Mouse (Mus musculus): Measurements from ENCODE around the gene Ntrk2.

The Ntrk2 gene

DNA sequence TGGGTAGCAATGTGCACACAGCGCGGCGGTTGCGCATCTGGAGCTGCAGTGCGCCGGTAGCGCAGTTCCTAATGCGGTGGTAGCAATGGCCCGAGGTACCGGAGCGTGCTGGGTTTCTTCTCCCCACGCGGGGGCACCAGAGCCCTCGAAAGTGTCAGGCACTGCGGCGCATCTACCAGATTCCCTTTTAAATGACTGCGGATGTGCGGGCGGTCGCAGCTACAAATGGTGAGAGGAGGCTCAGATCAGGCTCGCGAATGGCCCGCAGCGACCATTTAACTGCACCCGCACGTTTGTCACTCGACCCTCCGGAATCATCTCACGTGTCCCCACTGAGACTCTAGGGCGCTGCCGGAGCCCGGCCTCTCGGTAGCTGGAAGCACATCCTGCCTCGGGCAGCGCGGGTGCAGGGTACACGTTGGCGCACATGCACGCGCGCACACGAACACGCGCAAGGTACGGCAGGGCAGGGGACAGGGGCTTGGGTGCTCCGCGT is at the start of gene Ntrk2:
Ntrk2 (plus strand) TSS at position 173 of the 496 bp plus-strand sequence.
- peak; percentile 92 for DNase-seq (ENCODE audit: low read depth, low spot score)

DNA sequence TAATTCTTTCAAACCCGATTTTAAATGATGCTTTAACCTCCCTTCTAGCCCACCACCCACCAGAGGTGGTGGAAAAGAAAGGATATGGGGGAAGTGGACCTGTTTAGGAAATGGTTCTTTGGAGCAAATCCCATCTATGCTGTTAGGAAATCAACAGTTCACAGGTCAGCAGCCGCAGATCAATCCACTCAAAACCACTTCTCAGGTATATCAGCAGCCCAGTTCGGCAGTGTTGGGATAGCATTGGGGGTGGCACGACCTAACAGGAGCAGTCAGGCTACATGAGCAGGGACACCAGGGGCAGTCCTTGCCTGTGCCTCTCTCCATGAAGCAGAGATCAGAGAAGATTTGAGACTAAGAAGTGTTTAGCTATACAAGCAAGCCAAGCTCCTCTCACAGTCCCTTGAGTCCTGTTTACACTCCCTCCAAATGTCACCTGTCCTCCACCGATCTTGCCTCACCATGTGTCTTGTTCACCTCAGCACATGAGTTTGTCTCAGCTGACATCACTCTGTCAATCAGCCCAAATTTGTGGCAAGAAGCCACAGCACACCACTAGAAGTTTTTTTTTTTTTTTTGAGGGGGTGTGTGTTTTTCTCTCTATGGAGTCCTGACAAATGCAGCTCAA is 45.3 kb upstream of the Ntrk2 start:
- DNase-seq (ENCODE audit: low read depth, low spot score): no peak

DNA sequence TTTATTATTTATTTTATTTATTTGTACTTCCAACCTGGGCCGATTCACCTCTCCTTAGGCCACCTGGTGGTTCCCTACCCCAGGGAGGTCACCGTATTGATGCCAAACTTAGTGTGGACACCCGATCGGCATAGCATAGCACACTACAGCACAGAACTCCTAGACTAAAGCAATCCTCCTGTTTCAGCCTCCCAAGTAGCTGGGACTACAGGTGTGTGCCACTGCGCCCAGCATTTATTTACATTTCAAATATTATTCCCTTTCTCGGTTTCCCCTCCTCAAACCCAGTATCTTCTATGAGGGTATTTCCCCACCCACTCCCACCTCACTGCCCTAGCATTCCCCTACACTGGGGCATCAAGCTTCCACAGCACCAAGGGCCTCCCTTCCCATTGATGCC is 38.1 kb upstream of the Ntrk2 start:
- no peak for DNase-seq (ENCODE audit: low read depth, low spot score)

DNA sequence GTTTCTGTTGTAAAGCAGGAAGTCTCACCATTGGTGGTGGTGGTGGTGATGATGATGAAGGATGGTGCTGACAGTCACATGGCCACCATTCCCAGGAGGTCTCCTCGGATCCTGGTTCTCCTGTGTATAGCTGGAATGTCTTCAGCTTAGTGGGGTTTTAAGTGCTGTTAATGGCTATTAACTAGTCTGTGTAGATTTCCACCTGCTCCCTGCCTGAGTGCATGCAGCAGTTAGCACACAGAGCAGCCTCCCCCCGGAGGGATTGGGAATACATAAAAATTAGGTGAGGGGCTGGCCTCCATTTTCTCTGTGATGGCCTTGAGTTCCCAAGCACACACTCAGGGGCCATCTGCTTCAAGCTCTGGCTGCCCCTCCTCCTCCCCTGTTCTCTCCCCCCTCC is 36.9 kb upstream of the Ntrk2 start:
- no peak for DNase-seq (ENCODE audit: low read depth, low spot score)

DNA sequence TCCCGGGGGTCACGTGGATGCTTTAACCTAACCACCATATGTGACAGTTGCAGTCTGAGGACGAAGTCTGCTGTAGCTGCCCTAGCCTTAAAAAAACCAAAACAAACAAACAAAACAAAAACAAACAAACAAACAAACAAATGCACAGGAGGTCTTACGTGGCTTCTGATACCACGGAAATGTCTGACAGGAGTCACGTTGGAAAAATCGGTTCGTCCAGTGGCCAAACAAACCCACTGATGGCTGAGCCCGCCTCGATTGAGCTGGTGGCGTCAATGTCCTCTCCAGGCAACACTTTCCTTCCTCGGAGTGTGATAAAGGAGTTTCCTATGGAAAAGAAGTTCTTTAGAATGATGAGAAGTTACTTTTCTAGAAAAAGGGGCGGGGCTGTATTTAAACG is 27.1 kb upstream of the Ntrk2 start:
- DNase-seq (ENCODE audit: low read depth, low spot score): no peak

DNA sequence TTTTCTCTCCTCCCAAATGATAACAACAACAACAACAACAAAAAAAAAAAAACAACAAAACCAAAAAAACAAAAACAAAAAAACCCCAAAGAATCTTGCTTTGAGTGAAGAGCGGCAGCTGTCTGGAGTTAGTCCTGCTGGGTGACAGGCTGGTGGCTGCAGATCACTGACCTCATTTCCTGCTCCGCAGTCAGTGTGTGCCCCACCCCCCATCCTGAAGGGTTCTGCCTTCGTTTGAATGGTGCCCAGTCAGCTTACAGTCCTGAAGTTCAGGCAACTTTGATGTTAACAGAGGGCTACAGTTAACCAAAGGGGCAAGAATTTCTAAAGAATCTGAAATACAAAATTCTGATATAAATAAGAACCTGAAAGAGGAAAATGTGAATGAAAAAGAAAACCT is 19.9 kb upstream of the Ntrk2 start:
- no peak for DNase-seq (ENCODE audit: low read depth, low spot score)

DNA sequence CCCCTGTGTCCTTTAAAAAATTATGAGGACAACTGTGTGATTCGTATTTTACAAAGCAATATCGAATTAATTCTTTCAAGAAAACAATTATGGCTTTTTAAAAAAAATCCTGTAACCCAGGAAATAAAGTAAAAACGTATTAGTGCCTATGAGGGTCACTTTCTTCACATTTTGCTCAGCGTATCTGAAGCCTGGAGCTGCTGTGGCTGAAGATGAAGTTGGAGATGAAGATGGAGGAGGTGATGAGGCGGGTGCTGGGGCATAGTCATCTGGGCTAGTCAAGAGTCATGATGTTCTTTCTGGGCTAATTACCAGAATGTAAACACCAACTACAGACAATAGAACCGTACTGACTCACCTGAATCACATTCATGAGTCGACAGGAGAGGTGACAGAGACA is 15.6 kb upstream of the Ntrk2 start:
- no peak for DNase-seq (ENCODE audit: low read depth, low spot score)

DNA sequence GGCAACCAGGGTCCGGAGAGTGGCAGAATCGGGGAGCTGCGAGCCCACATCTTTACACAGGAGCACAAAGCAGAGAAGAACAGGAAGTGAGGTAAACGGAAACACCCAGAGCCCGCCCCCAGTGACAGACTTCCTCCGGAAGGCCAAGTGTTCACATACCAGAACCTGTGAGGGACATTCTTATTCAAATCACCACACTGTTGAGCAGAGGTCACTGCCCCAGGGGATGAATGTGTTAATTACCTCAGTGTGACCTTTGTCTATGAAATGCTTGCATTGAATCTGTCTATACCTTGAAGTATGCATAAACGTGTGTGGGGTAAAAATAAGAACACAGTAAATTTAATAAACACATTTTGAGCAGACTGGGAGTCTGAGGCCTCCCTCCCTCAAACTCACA is 9.0 kb upstream of the Ntrk2 start:
- DNase-seq (ENCODE audit: low read depth, low spot score): peak; percentile 81

DNA sequence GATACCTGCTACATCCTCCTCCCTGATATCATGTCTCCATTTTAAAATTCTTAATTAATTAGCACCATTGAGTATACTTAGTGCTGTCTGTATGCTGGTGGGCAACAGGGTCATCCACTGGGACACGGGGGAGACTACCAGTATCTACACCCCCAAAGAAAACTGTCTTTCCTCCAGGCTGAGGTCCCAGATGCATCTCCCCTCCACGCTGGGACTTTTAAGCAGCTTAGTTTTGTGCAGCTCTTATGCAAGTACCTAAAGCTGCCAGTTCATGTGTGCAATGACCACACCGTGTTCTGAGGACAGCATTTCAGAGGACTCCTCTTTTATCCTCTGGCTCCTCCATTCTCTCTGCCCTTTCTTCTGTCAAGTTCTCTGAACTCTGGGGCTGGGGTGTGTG is 5.1 kb upstream of the Ntrk2 start:
- DNase-seq (ENCODE audit: low read depth, low spot score): no peak

DNA sequence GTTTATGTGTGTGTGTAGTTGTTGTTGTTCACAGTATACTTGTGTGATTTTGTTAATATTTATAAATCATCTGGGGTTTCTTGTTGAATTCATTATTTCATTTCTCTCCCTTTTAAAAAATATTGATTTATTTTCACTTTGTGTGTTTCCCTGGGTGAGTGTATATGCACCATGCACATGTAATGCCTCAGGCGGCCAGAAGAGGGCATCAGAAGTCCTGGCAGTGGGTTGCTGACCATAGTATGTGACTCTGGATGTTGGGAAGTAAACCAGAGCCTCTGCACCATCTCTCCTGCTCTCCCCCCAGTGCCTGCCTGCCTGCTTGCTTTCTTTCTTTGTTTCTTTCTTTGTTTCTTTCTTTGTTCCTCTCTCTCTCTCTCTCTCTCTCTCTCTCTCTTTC is 2.5 kb upstream of the Ntrk2 start:
- peak; percentile 55 for DNase-seq (ENCODE audit: low read depth, low spot score)

DNA sequence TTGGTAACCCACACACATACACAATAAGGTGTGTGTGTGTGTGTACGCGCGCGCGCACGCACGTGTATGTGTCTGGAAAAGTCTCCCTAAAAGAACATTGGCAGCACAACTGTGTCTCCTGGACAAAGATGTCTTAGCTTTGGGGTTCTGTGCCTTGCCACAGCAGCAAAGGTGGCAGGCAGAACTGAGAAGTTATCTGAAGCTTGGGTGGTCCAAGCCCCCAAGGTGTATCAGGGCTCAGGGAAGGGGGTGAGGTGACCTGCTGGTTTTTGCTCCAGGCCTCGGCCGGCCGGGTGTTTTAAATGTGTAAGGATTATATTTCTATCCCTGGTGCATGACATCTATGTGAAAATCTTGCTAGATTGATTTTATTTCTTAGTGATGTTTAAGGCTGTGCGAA is 536 bp upstream of the Ntrk2 start:
- no peak for DNase-seq (ENCODE audit: low read depth, low spot score)

DNA sequence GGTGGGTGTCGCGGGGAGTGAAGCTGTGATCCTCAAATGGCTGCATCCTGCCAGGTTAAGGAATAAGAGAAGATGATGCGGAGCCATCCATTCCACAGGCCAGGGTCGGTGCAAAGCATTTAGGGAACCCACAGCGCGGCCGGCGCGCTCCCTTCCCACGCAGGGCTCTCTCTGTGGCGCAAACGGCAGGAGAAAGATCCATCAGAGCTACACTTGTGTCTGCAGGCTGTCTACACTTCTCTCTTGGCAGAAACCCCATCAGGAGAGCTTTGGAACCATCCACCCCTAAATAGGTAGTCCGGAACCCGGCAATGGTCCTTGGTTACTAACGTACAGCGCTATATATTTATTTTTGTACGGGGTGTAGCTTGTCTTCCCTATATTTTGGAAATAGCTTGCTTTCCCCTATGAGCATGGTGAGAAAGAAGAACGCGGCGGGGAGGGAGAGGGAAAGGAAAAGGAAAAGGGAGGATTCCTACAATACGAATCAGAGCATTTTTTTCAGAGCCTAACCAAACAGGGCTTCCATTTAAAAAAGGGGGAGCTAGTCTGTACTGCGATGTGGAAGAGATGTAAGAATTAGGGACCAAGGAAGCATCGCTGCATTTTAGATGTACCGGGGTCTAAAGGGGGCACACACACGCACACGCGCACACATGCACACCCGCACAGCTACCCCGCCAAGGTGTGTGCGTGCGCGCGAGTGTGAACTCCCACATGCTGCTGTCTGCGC is 693 bp downstream of the Ntrk2 start:
- DNase-seq (ENCODE audit: low read depth, low spot score): no peak

DNA sequence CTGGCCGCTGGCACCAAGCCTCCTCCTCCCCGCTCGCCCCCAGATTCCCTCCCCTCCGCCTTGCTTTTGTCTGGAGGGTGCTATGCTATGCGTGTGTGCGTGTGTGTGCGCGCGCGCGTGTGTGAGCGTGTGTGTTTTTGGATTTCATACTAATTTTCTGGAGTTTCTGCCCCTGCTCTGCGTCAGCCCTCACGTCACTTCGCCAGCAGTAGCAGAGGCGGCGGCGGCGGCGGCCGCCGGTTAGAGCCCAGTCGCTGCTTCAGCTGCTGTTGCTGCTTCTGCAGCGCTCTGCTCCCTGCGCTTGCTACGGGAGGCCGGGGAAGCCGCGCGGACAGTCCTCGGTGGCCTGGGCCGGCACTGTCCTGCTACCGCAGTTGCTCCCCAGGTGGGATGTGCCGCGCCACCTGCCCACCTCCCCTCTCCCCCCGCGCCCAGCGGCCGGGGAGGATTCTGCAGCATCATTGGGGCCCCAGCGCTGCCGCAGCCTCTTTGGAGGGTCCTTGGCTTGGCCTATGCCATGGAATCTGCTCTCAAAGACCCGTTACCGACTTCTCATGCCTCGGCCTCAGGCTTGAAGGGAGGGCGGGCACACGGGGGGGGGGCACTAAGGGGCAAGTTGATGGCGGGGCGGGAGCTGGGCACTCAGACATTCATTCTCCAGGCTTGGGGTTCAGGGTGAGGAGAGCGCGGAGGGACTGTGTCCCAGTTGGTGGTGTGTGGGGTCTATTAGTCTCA is 1.4 kb downstream of the Ntrk2 start:
- DNase-seq (ENCODE audit: low read depth, low spot score): no peak

DNA sequence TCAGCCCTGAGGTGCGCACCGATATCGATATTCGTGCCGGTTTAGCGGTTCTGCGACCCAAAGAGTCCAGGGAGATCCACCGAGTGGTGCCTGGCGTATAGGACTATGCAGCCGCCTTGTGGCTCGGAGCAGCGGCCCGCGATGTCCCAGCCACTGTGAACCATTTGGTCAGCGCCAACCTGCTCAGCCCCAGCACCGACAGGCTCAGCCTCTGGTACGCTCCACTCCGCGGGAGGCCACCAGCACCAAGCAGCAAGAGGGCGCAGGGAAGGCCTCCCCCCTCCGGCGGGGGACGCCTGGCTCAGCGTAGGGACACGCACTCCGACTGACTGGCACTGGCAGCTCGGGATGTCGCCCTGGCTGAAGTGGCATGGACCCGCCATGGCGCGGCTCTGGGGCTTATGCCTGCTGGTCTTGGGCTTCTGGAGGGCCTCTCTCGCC is 2.0 kb downstream of the Ntrk2 start:
- DNase-seq (ENCODE audit: low read depth, low spot score): no peak

DNA sequence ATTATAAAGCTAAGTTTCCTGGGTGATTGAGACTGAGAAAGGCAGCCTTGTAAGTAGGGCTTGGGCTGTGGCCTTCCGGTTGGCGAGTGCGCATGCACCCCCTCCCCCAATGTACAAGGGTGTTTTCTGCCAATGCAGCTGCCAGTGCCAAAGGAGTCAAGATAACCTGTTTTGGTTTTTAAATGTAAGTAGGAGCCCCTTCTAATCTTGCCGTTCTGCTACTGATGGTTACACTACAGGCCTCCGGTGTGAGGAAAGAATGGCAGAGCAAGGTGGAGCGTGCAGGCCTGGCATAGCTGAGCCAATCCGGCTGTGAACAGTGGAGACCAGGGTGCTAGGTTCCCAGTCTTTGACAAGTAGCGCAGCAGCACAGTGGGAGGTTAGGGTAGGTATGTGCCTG is 3.6 kb downstream of the Ntrk2 start:
- no peak for DNase-seq (ENCODE audit: low read depth, low spot score)

DNA sequence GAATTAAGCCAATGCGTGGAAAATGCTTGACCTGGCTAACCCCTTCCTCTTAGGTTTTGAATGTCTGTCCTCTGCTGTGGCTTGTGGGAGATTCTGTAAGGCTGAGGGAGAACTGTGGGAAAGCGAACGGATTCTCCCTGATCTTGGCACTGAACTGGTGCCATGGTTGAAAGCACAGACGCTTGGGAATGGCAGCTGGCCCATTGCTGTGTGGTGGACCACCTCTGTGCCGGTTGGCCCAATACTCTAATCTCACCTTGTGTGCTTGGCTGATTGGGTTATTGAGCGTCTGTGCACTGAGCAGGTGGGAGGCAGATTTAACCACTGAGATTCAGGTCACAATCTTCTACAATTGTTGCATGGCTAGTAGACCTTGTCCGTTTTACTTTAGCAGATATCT is 18.4 kb downstream of the Ntrk2 start:
- no peak for DNase-seq (ENCODE audit: low read depth, low spot score)

DNA sequence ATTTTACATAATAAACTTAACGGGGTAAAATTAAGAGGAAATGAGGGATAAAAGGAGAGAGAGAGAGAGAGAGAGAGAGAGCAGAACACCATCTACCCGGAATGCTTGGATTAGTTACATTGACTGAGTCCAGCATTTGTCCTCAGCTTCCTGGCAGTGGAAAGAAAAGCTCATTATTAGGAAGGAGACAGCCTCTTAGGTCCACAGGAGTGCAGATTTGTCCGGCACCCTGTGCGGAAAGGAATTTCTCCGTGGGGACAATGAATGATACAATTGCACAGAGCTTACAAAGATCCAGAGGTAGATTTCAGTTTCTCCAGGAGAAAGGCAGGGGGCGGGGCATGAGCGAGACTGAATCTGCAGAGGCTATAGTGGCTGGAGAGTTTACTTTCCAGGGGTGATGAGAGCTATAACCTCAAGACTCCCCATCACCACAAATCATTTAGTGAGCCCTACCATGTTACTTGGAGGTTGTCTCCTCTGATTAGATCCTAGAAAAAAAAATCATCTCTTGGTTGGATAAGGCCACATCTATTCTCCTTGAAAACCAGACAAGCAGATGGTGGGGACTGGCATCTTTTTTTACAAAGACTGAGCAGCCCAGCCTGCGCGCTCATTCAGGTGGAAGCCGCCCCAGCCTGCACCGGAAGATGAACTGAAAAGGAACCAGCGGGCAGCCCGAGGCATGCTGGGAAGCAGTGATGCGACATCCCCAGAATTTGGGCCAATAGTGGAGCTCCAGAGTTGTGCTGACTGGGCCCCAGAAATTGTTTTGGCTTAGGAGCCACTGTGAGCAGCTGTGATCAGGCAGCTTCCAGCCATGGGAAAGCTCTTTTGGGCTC is 20.2 kb downstream of the Ntrk2 start:
- no peak for DNase-seq (ENCODE audit: low read depth, low spot score)

DNA sequence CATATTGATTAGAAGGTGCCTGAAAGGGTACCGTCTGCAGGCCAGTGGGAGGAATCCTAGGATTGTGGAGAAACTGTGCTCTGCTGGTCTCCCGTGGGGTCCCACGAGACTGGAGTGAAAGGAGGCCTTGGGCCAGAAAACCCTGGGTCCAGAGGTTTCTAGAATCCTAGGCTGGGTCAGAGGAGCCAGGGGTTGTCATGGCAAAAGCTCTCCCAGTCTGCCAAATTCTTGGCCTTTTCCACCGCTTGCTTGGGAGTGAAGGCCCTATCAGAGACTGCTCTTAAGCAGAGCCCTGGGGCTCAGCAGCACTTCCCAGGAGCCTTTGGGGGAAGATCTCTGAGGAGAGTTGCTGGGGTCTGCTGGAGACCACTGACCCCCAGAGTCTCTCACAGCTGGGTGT is 25.6 kb downstream of the Ntrk2 start:
- DNase-seq (ENCODE audit: low read depth, low spot score): no peak

DNA sequence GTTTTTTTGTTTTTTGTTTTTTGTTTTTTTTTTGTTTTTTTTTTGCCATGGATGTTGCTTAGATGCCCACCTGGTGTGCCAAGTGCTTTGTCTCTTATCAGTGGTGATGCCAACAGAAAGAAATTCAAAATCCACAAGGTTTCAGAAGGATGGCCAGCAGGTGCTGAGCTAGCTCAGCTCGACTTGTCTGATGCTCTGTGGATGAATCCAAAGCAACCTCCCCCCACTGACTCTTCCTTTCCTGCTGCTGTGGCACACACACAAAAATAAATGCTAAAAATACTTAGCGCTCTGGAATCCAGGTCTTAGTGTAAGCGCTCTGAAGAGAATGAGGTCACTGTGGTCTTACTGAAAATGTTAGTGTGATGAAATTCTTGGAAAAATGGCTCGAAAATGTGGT is 28.4 kb downstream of the Ntrk2 start:
- DNase-seq (ENCODE audit: low read depth, low spot score): no peak

DNA sequence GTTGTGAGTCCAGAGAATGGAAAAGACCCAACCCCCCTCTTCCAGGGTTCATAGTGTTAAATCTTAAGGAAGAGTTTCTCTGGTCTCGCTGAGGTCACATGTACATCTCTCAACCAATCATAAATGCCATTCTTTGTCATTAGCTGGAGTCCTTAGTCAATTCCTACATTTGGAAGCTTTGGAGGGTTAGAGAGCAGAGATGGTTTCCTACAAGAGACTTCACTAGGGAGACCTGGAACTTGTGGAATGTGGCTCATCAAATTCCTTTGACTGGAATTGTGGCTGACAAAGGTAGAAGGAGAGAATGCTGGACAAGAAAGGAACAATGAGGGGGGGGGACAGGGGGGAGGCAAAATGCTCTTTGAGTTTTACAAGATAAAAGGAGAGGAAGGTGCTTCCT is 30.5 kb downstream of the Ntrk2 start:
- DNase-seq (ENCODE audit: low read depth, low spot score): peak; percentile 27

DNA sequence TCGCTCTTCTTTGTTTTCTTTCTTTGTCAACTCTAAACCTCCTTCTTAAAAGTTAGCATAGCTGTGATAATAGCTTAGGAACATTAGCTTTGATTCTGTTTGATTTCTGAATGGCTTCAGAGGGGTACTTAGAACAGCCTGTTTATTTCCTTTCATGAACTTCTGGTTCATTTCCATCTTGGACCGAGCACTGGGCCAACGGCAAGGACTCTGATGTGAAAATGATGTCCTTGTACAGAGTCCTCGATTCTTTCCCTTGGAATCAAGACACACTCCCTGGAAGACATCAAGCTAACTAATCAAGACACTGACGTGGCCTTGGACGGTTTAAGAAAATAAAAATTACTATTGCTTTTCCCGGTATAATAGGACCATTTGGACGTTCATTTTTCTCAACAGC is 31.7 kb downstream of the Ntrk2 start:
- no peak for DNase-seq (ENCODE audit: low read depth, low spot score)

Data from ES-CJ7 (cell line).